Mouse (Mus musculus) C3H10T1/2 (cell line): ENCODE measurements around the gene 7420426K07Rik. TPM values are rescaled to one million over a fixed set of nuclear protein-coding genes. Genes with fewer than 3 reads are reported as not detected.

Experiments used
- polyA plus RNA-seq, 2 experiments: library from polyadenylated mRNA; unstranded; fragments of >200 nt; fragmentation: generic; extraction: Trizol; gene quantifications; one replicate each; pipeline ENCODE4 v1.2.1; 2012; ENCODE audit warnings: missing spikeins in 2 of 2

The 7420426K07Rik gene
- not detected for polyA plus RNA-seq

DNA sequence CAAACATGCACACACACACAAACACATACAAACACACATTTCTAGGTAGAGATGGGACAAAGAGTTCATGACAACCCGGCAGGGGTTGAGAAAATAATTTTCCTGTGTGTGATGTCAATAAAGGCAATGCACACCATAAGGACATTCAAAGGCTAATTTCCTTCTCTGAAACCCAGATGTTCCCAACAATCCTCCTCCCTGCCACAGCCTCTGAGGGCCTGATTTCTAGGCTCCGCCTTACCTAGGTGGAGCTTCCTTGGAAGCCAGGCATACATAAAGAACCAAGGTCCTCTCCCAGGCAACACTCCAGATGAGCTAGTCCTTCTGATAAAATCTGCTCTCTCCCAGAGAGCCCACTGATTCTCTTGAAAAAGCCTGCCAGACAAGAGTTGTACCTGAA lies at the start of gene 7420426K07Rik:
TSS of gene 7420426K07Rik (plus strand) at position 301 of the 400 bp plus-strand sequence.

DNA sequence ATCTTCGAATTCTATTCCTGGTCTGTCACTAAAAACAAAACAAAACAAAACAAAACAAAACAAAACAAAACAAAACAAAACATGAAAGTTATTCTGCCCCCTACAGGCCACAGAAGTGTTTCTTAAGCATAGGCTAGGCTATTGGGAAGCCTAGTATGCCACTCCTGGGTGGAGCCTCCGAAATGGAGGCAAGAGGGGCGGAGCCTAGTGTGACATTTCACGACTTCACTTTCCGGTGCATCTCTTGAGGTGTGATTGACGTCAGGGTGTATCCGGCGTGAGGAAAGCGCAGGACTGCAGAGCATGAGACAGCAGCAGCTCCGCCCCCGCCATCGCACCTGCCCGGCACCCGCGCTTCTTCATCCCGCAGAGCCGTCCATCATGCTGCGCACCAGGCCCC lies 46.7 kb upstream of the 7420426K07Rik start, which contains the start of gene Prr23a2:
TSS of gene Prr23a2 (plus strand) at position 285 of the 400 bp plus-strand sequence.

DNA sequence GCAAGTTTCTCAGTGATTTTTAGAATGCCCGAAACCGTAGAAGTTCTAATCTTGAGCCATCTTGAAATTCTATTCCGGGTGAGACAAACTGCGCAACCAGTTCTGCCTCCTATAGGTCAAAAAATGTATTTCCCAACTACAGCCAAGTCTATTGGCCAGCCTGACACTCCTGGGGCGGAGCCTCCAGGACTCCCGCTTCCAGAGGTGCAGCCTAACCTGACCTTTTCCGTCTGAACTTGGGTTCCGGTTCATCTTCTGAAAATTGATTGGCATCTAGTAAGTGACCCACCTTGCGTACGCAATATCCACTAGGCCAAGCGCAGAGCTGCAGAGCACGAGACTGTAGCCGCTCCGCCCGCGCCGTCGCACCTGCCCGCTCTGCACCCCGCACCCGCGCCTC lies 38.3 kb upstream of the 7420426K07Rik start, which contains the start of gene Prr23a3:
TSS of gene Prr23a3 (plus strand) at position 197 of the 400 bp plus-strand sequence.

Other genes with a start within 250 kb of the 7420426K07Rik start
- not detected for gene Prr23a1, start 60.6 kb upstream of the 7420426K07Rik start, polyA plus RNA-seq
- gene Prr23a2, start 46.6 kb upstream of the 7420426K07Rik start, polyA plus RNA-seq: not detected
- gene Prr23a3, start 38.4 kb upstream of the 7420426K07Rik start, polyA plus RNA-seq: not detected
- gene Foxl2, start 52.2 kb downstream of the 7420426K07Rik start, polyA plus RNA-seq: not detected
- 10 to 100 TPM in 1 of 2 experiments, 1 to 10 TPM in 1; 7.7 to 20.5 TPM for gene Faim, start 83.3 kb downstream of the 7420426K07Rik start, polyA plus RNA-seq
- not detected for gene Gm1123, start 132.6 kb downstream of the 7420426K07Rik start, polyA plus RNA-seq
- gene Pik3cb, start 237.5 kb downstream of the 7420426K07Rik start, polyA plus RNA-seq: 1 to 10 TPM in 1 of 2 experiments, under 1 TPM in 1; 0.62 to 1.1 TPM